Mouse (Mus musculus) spleen, adult 12 weeks (tissue): ENCODE data around the gene Lect2.

Experiments used
- DNase-seq: peaks from one replicate; pipeline ENCODE4 v3.0.0; 2022; ENCODE audit warnings: low spot score

Gene Lect2

DNA sequence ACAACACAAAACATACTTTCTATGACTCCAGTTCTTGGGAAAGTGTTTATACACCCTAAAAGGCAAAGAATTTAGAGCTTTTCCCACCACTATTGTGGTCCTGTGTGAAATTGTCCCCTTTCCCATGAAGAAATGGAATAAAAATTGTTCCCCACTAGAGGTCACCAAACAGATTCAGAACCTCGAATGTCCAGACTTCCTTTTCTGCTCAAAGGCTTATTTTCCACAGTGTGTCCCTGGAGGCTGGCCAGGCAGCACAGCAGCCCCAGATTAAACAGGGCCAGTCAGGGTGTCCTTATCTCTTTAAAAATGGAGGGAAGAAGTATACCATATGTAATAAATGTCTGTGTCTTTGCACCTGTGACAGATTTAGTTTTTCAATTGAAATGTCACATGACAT is 7.7 kb upstream of the Lect2 start:
- no peak for DNase-seq

GRCm38 (mm10) chr13:56554409-56554808 is 6.1 kb upstream of the Lect2 start:
- DNase-seq = no peak

DNA sequence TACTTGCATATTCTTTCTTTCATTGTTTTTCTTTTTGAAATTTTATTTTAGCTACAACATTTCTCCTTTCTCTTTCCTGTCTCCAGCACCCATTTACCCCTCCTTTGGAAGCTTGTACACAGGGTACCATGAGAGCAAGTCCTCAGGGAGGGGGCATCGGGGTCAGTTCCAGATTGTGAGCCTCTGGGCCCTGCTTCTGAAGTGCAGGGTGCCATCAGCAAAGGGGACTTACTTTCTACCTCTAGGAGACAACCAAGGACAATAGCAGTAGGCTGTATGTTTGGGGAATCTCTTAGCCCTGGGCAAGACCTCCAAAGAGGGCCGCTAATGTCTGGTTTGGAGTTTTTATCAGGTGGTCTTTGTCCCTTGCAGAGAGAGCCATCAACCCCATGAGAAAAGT is 5.6 kb upstream of the Lect2 start:
- DNase-seq = no peak

GRCm38 (mm10) chr13:56551661-56552060 is 3.4 kb upstream of the Lect2 start:
- DNase-seq = no peak

GRCm38 (mm10) chr13:56550574-56550973 is 2.3 kb upstream of the Lect2 start:
- no peak for DNase-seq

GRCm38 (mm10) chr13:56549364-56549763 is 1.1 kb upstream of the Lect2 start:
- DNase-seq = no peak

GRCm38 (mm10) chr13:56544956-56545355 is 3.3 kb downstream of the Lect2 start:
- no peak for DNase-seq

- DNase-seq = no peak
These were observed 4.5 kb downstream of the Lect2 start for GRCm38 (mm10) chr13:56543805-56544204.

DNA sequence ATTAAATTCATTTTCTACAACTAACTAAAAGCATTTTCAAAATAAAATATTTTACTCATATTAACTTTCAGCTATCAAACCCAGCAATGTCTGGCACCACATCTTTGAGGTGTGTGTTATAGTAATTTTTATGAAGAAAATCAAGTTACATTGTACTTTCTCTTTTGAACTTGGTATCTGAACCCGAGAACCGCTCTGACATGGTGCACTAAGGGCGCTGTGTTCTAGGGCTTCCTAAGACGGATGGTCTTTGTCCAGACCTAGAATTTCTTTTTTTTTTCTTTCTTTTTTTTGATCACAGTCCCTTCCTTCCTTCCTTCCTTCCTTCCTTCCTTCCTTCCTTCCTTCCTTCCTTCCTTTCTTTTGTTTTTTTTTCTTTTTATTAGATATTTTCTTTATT is 8.5 kb downstream of the Lect2 start:
- no peak for DNase-seq

GRCm38 (mm10) chr13:56537026-56537425 is 11.3 kb downstream of the Lect2 start:
- no peak for DNase-seq

GRCm38 (mm10) chr13:56535570-56535969 is 12.7 kb downstream of the Lect2 start:
- DNase-seq = no peak

DNA sequence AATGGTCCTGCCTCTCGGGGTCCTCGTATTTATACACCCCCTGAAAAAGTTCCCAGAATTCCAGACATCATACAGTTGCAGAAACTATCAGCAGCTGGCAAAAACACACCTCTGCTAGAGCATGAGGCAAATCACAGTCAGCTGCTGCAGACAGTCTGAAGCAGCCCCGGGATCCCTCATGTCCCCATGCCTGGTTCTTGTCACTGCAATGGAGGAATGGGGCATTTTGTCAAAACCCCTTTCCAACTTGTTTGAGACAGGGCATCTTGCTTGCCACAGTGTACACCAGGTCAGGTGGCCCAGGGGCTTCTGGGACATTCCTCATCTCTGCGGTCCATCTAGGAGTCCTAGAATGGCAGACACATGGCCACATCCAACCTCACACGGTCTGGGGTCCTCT is 13.4 kb downstream of the Lect2 start:
- no peak for DNase-seq

GRCm38 (mm10) chr13:56529685-56530084 is 18.6 kb downstream of the Lect2 start:
- DNase-seq = no peak

- no peak for DNase-seq
These were observed 19.3 kb downstream of the Lect2 start for GRCm38 (mm10) chr13:56529031-56529430.

GRCm38 (mm10) chr13:56528281-56528680 is 20.0 kb downstream of the Lect2 start:
- no peak for DNase-seq

- no peak for DNase-seq
These were observed 20.5 kb downstream of the Lect2 start for GRCm38 (mm10) chr13:56527846-56528245.

- no peak for DNase-seq
These were observed 21.4 kb downstream of the Lect2 start for GRCm38 (mm10) chr13:56526871-56527270.

DNA sequence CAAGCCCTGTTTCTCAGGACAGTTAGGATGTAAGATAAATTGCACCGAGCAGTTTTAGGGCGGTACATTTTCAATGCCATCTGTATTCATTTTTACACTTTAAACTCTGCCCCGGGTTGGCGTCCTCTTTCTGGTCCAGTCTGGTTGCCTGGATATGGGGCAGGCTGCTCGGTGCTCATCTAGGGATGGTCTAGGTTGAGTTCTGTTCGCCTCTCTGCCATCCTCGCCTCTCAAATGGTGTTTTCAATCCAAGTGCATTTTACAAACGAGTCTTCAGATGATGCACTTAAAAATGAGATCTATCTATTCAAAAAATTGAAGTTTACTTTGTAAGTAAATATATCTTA is 25.5 kb downstream of the Lect2 start:
- no peak for DNase-seq

DNA sequence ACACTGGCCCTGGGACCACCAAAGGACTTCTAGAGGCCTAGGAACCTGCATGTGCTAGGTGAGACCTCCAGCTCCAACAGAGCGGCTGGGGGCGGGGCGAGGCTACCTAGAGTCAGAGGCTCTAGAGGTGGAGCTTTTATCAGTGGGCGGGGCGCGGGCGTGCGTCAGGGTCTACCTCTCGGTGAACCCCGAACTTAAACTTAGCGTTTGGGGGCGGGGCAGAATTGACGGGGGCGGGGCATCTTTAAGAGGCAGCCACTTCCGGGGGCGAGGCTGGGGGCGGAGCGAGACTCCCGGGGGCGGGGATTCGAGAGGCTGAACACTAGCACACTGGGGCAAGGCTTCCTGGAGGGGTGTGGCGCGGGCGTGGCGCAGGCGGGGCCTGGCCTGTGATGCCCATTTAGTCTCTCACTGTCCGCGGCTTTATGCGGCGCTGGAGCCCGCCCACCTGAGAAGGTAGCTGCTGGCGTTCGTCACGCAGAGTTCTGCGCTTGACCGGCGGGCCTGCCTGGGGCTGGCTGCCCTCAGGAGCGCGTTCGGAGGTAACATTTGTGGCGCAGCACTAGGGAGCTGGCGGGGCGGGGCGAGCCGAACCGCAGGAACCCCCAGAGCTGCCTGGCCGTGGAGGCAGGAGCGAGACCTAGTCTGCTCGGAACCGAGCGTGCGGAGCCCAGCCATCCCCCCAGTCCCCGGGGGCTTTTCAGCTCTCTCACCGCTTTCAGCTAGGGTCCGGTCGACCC is 26.1 kb downstream of the Lect2 start, which contains the start of gene Fbxl21:
TSS of gene Fbxl21 (plus strand) at position 392 of the 740 bp plus-strand sequence.
- peak; percentile 73 for DNase-seq

- DNase-seq = no peak
These were observed 31.5 kb downstream of the Lect2 start for GRCm38 (mm10) chr13:56516816-56517215.

GRCm38 (mm10) chr13:56516311-56516710 is 32.0 kb downstream of the Lect2 start:
- DNase-seq = no peak

DNA sequence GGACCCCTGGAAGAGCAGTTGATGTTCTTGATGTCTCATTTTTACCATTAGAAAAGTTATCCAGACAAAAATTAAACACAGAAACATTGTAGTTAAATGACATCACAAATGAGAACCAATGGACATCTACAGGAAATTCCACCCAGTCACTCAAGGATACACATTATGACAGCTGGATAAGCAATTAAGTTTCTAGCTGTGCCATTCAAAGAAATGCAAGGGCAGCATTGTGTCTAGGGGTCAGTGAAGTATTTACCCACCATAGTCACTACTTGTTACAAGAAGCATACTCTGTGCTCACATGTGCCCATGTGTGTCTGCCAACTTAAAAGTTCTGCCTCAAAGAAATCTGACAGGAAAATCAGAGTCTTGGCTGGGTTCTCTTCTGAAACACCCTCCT is 34.7 kb downstream of the Lect2 start:
- DNase-seq = no peak

GRCm38 (mm10) chr13:56509796-56510195 is 38.5 kb downstream of the Lect2 start:
- no peak for DNase-seq

- DNase-seq = no peak
These were observed 41.3 kb downstream of the Lect2 start for GRCm38 (mm10) chr13:56506871-56507496.
